Mouse (Mus musculus) mouse trophoblast stem cell (cell line): ENCODE results near the gene Tmcc3.

Experiments
- in situ Hi-C, 2 experiments: fragments of 300-500 bp; cut with MseI, MboI; formaldehyde crosslinking; loops; 2 replicates in 1 of 2; 3 replicates in 1 of 2; pipeline ENCODE4 v1.15.1; 2025

Tmcc3 gene

DNA sequence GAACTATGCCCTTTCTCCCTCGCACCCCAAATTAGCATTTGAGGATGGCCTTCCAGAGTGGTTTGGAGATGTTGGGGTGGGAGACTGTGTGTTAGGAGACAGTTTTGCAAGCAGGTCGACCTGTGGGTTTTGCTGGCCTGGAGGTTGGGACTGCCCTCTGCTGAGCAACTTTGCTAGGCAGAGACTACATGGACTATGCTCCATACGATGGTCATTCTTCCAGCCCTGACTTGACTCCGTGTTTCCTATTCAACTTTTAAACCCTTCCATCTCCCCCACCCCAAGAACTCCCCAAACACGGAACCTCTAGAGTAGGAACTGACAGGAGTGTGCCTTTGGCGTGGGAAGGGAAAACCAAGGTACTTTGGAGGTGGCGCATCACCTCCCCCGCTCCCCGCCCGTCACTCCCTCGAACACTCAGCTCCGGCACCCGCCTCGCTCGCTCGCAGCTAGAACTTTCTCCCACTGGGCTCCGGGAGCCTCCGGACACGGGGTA is at the start of gene Tmcc3:
Gene Tmcc3 (plus strand): TSS at position 439 of the 496 bp plus-strand sequence.
- in situ Hi-C loops = no loop called here

DNA sequence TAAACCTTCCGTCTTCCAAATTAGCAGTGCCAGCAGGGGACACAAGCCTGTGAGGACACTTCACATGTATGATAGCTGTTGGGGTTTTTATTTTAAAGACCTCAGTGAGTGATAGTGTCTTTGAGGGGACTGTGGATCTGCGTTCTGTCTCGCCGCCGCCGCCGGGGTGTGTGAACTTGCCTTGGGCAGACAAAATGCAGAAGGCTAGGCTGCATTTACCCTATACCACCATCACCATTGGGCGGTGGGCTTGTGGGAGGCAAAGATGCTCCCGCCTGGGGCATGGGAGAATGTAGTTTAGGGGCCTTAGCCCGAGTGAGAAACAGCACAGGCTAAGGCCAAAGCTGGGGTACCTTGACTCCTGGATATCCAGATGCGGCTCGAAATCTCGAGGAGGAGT is 49.1 kb upstream of the Tmcc3 start:
- in situ Hi-C loops = no loop called here

DNA sequence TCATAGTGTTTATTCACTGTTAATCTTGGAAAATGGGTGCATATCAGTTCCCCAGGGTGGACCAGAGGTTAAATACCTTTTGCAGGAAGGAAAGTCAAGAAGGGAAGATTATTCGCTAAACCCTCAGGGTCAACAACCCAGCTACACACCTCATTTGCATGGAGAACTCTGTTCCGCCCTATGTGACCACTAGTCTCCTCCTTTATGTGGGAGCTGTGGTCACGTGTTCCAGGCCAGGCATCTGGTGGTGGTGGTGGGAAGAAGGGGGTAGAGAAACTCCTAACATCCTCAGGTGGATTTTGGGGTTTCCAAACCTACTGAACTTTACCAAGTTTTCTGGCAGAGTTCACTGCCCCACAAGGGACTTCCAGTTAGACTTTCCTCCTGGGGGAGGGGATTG is 48.5 kb upstream of the Tmcc3 start:
- in situ Hi-C loops = no loop called here

DNA sequence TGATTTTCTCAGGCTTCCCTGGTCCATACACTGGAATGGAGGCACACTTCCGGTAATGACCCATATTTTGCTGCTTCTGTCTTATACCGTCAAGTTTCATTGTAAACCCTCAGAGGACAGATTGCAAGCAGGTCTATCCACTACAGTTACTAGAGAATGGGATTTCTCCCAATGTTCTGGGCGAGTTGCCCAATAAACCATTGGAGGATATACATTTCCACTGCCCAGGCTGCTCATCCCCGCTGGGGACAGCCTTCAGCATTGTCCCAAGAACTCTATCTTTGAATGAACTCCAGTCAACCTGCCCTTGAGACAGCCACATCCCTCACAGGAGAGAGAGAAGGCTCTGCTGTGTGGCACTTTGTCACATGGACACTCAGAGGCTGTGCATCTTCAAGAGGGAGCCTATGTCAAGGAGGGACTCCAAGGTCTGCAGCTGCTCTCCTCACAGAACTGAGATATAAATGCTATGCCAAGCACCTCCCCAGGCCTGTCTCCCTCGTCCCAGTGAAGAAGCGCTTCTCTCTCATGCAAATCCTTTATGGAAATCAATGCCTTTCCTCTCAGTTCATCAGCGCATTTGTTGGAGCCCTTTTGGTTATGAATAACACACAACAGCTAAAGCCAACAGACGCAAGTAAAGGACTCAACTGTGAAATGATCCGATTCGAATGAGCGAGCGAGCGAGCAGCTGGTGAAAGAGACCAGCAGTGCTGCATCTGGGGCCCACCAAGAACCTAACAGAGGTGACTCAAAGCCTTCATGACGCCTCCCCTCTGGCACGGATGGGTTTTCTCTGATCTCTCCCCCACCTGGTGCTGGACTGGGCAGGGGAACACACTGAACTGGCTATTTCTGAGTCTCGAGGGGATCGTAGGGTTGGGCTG is 45.9 kb upstream of the Tmcc3 start:
- in situ Hi-C loops = no loop called here

DNA sequence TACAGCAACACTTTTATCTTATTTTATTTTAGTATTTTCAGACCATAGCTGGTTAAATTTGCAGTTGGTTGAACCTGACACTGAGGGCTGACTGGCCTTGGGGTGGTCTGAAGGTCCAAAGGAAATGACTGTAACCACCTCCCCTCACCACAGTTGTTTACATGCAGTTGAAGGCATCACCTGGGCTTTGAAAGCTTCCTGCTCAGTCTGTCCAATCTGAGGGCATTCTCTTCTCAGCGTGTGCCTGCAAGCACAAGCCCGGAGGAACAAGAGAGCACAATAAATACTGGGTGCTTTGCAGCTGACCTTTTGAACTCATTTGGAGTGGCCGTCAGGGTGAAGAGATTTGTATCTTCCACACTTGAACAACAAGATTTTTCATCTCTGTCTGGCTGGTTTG is 36.4 kb upstream of the Tmcc3 start:
- in situ Hi-C loops = no loop called here

DNA sequence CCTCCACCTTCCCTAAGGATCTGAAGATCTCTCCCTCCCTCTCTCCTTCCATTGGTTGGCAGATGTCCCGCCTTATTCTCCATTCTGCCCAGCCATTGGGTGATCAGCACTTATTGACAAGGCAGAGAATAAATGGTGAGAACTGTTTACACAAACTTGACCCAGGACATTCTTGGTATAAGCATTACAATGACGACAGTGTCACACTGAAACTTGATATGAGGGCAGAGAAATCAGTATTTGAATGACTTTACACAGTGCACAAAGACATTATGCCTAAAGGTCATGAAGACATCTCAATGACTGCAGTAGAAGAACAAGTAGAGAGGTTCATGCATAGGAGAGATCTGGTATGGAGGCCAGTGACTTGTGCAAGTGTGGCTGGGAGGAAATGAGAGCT is 35.2 kb upstream of the Tmcc3 start:
- in situ Hi-C loops = no loop called here

DNA sequence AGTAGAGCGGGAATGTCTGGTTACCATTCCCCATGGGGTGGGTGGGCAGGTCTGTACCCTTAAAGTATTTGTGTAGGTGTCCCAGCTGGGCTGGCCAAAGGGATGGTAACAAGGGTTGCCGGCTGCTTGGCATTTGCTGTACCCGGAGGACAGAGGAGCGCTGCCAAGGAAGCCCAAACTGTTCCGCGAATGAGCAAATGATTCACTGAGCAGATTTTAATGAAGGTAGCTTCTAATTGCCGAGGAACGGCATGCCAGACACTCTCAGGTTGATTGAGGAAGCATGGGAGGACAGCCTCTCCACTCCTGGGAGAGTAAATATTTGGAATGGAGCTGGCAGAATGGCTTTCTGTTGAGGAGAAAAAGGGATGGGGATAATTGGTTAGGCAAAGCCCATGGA is 29.6 kb upstream of the Tmcc3 start:
- in situ Hi-C loops = no loop called here

DNA sequence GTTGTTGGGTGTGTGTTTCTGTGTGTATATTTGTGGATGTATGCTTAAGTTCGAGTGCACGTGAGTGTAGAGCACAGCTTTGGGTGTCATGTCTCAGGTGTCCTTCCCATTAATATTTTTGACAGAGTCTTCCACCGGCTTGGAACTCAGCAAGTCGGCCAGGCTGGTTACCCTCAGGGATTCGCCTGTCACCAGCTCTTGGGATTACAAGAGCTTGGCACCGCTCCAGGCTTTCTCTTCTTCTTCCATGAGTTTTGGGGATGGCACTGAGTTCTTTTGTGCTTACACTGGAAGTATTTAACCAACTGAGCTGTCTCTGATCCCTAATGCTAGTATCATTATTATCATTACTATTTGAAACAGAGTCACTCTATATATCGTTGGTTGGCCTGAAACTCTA is 29.0 kb upstream of the Tmcc3 start:
- in situ Hi-C loops = no loop called here

DNA sequence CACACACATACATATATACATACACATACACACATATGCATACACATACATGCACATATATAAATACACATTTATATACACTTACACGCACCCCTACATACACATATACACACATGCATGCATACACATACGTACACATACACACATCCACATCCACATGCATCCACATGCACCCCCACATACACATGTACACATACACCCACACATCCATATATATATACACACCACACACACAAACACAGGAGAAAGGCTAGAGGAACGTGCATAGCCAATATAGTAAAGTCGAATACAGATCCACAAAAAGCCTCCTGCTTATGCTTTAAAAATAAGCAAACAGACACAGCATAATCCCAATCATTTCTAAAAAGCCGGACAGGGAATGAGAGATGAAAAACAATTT is 17.3 kb upstream of the Tmcc3 start:
- in situ Hi-C loops = no loop called here

DNA sequence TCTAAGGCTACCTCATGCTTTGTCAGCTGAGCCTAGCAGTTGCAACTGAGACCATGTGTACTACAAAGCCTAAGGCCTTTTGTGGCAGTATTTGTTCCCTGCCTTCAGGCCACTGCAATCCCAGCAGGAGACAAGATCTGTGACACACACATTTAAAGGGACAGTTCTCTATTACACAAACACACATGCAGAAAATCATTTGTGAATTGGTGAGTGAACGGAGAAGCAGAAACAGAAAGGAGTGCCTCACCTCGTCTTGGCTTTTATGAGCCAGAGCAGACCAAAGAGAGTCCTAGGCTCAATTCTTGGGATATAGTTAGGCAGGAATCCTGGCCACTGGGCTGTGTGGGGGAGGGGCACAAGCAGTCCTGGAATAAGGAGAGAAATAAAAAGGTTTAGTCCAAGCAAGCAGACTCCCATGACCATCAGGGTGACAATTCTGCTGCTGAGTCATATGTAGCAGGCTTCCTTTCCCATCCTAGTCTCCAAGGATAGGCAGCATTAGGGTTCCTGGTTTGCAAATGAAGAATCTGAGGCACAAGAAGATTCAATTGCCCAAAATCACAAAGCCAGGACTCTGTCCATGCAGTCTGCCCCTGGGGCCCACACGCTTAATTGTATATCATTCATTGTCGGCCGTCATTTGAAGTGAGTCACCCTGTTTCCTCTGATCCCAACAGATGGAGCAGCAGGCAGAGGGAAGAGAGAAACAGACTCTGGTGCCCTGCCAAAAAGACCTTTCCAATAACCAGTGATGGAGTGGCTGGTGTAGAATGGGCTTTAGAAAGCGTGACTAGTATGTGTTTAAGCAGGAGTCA is 16.6 kb upstream of the Tmcc3 start:
- in situ Hi-C loops = no loop called here

DNA sequence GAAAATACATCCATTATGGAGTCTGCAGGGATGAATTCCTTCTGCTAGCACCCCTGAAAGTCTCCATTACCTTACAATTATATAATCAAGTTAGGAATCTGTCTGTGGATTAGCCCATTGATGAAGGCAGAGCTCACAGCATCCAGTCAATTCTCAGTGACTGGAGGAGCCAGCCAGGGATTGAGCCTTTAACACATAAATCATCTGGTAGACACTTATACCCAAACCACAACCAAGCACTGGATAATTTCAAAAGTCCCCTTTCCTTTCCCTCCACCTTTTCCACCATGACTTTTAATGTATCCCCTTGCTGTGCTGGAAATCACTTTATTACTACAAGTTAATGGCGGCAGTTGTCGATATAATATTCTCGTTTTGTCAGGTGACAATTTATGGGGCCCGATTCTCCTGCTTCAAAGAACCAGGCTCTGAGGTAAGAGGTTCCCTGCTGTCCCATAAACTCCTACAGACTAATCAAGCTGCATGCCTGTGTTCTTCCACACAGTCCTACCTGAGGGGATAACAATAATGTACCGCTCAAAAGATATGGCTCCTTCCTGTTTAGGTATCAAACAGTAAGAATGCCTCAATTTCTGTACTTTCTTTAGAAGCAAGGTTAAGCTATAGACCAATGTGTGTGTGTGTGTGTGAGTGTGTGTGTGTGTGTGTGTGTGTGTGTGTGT is 15.7 kb upstream of the Tmcc3 start:
- in situ Hi-C loops = no loop called here

DNA sequence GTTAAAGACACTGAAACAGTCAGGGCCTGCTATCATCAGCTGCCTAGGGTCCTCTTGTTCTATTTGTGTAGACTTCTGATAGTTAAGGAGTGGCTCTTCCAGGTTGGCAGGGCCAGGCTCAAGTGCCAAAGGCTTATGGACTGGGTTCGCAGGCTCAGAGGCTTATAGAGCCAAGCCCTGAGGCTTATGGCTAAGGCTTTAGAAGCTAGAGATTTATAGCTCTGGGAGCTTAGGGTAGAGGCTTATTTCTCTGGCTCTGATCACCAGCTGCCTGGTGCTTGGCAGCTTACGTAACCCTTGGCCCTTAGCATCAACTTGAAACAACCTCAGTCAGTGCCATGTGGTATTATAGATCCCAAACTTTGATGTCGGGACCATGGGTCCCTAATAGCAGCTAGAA is 13.3 kb upstream of the Tmcc3 start, which contains the start of gene Gm4792:
Gene Gm4792 (minus strand): TSS at position 233 of the 400 bp plus-strand sequence.
- in situ Hi-C loops = no loop called here

DNA sequence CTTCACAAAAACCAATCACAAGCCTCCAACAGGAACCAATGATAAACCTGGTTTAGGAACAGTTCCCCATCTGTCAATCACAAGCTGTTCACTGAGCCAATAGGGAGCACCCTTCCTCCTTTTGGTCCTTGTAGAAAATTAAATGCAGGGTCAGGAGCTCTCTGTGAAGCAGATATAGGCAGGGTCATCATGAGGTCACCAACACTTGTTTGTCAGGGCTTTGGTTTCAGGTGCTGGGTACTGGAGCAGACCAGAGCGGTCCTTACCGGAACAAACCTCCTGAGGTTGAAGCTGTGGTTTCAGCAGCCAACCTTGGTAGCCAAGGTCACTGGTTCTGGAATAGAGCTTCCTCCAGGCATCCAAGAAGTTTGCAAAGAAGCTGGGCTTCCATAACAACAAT is 12.4 kb upstream of the Tmcc3 start:
- in situ Hi-C loops = no loop called here

DNA sequence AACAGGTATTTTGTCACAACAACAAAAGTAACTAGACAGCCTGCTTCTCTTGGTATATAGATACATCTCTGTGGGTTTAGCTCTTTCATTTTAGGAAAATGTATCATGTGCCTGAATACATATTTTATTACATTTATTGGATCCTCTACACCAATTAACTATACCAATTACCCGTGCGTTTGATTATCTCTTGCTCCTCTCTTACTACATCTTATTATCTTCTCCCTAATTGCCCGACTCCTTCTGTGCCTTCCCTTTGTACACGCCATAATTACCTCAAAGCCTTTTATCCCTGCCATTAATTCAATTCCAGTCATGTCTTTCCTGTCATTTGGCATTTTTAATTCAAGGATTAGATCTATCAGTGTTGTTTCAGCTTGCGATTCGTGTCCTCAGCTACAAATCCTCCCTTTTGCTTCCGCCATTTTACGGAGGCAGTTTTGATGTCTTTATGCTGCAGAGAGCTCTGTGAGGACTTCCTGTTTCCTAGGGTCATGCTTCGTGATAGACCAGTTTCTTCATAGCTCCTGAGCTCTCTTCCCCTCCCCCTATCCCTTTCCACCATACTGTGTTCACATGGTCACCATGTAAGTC is 7.6 kb upstream of the Tmcc3 start:
- in situ Hi-C loops = no loop called here

DNA sequence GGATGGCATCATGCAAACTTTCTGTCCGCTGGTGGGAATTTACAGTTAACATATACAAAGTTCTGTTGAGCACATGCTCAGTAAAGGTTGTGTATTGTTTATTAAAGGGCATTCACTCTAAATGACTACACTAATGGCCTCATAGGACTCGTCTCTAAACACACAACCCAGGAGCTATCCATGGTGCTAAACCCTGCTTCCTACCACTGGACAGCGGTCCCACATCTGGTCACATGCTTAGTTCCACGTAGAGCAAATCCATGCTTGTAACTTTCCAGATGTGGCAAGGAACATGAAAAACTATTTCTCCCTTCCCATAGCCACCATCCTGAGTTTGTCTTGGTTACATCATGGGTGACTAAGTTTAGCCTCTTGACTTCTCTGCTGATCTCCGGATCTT is 6.2 kb upstream of the Tmcc3 start:
- in situ Hi-C loops = no loop called here

DNA sequence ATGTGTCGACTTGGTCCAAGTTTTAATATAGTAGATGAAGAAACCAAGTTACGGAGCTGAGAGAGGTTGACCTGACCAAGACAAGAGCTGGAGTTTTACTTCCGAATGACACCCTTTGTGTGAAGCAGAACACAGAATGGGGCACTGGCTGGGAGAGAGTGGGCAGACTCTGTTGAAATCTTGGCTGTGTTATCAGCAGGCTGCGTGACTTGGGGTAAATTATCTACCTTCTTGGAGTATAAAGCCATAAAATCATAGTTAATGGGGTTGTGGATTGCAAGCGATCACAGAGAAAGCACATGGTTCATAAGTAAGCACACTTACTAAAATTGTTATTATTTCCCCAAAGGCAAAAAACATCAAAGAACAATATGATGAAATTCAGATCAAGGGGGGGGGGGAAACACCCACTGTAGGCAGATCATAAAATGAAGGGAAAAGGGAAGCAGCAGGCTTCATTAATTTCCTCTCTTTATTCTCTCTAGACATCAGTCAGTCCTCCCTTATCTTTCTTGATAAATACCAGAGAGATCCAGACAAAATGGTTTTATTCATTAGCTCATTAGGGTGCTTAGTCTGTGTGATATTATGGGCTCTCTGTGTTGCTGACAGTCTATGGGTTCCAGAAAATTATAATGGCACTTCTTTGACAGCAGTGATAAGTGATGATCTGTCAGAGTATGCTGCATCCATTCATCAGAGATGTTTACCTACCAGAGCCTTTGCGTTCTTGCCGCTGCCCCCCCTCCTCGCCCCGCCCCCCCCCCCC is 1.1 kb upstream of the Tmcc3 start:
- in situ Hi-C loops = no loop called here

DNA sequence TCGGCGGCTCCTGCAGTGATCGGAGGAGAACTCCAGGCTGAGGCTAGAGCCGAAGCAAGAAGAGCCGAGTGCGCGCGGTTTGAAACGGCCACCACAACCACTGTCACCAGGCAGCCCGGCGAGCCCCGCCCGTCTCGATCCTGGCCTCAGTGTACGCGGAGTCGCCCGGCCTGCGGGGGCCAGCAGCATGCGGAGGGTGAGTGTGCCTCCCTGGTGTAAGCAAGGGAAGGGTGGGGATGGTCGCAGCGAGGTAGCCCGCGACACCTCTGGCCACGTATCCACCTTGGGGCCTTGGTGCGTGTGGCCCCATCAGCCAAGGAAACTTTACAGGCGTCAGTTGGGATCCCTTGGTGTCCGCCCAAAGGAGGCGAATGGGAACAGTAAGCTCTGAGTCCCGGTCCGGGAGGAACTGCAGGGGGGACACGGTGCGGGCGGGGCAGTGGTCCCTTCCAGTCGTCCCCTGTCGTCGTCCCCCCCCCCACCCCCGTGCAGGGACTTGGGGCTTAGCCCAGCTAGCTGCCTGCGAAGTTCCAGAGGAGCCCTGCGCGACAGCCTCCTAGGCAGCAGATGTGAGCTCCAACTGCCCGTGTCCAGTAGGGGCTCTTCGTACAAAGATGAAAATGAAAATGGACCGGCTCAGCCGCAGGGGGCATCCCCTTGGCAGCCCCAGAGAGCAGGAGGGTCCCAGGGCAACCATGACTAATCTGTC is 412 bp downstream of the Tmcc3 start:
- in situ Hi-C loops = no loop called here

DNA sequence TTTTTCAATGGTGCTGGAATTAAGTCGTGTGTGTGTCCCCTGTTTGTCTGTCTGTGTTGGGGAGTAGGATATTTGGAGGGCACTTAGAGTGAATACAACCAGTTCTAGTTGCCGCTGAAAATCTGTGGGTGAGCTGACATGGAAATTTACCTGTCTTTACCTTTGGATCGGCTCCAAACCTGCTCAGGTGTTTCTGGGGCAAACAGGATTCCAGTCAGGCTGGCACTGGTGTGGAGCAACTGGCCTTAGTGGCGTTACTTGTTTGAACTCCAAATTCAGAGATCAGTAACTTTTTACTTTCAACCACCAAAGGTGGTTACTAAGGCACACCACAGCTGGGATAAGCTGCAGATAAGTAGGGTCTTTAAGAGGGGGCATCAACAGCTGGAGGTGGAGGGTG is 1.4 kb downstream of the Tmcc3 start:
- in situ Hi-C loops = no loop called here

DNA sequence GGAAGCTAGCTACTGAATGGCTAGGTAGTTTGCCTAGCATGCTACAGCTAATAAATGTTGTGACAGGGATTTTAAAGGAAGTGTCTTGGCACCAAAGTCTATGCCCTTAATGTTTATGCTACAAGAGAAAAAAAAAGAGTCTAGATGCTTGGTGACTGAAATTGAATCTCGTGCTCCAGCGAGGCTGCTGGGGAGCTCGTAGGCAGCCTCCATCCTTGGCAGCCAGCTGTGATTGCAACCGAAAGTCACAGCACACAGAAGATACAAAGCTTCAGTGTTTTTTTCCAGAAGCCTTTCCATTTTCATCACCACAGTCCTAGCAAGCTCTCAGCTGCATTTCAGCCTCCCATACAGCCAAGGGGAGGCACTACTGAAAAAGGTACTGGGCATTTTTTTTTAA is 6.8 kb downstream of the Tmcc3 start:
- in situ Hi-C loops = no loop called here

DNA sequence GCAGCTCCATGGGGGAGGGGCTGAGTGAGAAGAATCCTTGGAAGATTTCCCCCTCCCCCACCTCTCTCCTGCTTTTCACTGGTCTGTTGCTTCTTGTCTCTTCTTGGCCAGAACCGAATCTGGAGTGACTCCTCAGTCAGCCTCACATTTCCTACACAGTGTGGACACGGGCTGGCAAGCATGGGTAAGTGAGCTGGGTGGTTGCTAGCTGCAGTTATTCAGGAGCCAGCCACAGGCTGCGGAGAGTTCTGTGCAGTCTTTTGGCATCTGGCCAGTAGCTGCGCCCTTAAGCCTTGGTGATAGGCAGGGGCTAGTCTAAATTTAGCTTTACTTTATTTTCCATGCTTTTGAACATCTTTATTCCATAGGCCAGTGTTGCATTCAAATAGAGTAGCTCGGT is 18.2 kb downstream of the Tmcc3 start:
- in situ Hi-C loops = no loop called here
